Mouse (Mus musculus): ENCODE measurements at regions not wholly inside any gene's neighbourhood (a gene's known extent, or its start where the extent isn't known, plus 50 kb on each side); places are given as distances from the start of the nearest gene placed in this dataset.

DNA sequence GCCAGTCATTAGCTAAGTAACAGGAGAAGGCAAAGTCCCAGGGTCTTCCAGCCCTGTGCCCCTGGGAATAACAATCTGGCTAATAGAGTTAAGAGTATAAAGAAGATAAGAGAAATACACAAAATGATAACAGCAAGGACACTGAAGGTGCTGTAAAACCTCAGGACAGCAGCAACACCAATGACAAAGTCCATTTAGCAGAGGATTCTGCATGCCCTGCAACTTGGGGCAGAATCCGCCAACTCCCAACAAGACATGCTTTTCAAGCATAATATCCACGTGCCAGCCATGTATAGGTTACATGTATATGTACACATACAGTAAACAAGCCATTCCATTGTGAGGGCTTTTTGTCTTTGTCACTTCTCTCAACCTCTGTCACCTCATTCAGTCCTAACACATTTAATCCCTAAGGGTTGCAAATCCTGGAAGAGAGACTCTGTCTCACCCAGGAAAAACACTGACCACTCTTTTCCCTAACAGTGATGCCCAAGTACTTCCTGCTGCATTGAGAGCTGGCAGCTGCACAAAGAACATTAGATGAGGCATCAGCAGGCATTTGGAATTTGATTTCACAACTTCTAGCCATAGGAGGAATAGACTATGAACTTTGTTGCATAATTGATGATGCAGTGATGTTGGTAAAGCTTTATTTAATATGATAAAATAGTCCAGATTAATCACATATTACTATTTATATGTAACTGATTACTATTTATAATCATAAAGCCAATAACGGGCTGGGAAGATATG is 105.8 kb upstream of the Slc4a7 start:
- DNase-seq: no peak

GRCm38 (mm10) chr14:14599586-14599985 is 102.5 kb upstream of the Slc4a7 start:
- no peak for DNase-seq

GRCm38 (mm10) chr14:14599990-14600389 is 102.1 kb upstream of the Slc4a7 start:
- DNase-seq: no peak

DNA sequence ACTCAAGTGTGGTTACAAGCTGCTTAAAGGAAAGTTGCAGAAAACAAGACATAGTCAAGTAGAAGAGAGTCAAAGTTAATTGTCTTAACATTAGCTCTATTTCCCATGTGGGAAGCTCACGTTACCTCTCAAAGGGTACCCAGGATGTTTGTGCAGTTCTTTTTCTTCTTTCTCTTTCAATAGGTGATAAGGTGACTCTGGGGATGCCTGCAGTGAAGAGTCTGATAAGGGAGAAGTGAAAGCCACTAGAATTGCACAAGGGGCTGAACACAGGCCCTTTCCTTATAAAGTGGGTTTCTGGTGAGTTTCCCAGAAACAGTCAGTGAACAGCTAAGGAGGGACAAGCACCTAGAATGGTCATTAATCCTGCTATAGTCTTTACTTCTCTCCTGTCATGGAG is 98.6 kb upstream of the Slc4a7 start:
- no peak for DNase-seq

DNA sequence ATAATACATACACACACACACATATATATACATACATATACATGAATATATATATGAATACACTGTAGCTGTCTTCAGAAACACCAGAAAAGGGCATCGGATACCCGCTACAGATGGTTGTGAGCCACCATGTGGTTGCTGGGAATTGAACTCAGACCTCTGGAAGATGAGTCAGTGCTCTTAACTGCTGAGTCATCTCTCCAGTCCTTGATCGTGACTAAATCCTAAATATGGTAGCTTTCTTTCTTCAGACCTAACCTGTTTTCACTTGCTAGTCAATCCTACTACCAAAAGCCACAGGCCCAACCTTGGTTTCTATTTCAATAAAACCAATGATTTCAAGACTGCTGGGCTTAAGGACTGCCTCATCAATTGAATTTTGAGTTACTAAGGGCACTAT is 95.0 kb upstream of the Slc4a7 start:
- no peak for DNase-seq

GRCm38 (mm10) chr14:14612245-14612644 is 89.8 kb upstream of the Slc4a7 start:
- DNase-seq: no peak

GRCm38 (mm10) chr14:14620316-14620715 is 81.8 kb upstream of the Slc4a7 start:
- DNase-seq: no peak

- DNase-seq: no peak
Measured at GRCm38 (mm10) chr14:14628673-14629072, 73.4 kb upstream of the Slc4a7 start.

GRCm38 (mm10) chr14:14631750-14632149 is 70.3 kb upstream of the Slc4a7 start:
- no peak for DNase-seq

- peak; percentile 38 for DNase-seq
Measured at GRCm38 (mm10) chr14:14632471-14632870, 69.6 kb upstream of the Slc4a7 start.

DNA sequence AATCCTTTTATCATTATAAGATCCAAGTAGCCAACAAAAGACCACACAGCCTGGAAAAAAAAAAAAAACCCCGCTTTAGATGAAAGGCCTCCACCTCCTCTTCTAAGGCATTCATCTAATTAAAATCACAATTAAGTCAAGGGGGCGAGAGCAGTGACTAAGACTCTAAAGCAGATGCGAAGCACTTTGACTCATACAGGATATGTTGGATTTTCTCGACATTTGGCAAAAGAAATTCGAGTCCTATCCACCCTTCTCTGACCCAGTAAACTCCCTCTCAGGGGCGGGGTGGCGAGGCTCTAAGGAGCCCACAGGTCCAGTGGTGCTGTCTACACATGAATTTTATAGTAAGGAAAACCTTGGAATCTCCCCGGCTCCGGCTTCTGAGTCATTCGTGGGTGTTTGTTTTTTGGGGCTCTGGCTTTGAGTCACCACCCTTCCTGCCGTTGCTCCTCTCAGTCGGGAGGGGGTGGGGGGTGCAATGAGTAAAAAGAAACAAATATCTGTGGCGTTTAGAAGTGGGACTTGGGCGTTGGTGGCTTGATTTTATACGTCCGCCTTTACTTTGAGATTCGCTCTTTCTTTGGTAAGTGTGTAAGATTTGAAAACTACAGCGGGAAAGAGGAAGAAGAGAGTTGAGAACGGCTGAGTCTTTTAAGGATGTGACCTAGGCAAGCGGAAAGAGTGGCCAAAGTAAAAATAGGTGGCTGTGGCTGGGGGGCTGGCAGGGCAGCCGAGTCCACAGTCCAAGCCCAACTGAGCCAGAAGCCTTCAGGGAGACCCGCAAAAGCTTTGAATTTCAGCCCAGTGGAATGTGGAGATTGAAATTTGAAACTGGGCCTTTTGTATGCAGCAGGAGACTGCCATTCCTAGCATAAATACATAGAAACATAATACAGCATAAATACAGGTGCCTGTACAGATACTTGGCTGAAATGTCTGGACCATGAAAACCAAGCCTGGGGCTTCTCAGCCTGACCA is 68.8 kb upstream of the Slc4a7 start:
- DNase-seq: peak; percentile 35

GRCm38 (mm10) chr14:14634021-14634420 is 68.1 kb upstream of the Slc4a7 start:
- DNase-seq: no peak

DNA sequence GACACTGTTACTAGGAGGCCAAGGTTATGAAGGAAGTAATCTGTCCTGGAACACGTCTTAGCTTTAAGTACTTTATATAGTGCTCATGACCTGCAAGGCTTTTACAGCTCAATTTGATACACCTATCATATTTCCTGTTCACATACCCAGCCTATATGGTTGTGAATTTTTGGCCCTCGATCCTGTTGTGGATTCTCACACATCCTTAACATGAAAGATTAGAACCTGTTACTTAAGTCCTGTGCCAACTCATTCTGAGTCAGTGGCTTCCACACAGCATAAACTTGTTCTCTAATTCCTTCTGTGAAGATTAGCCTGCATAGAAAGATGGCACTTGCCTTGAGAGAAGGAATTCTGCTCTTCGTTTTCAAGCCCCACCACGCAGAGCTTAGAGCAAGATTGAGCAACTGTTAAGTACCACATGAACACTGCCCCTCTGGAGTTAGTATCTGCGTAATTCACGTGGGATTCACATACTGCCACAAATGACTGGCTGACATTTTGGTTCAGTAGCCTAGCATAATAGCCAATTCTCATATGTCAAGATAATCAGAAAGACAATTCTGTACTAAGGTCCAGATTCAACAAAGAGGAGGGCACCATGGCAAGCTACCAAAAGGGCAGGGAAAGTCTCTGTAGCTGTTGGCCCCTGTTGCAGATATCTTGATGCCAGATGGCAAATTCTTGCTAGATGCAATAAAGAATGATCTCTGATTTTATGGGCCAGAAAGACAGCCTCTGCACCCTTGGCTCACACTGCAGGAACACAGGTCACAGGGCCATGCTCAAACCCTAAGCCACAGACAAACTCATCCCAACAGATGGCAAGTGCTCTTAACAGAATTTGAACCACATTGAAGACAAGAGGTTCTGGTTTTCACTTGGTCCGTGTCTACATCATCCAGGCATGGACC is 62.7 kb upstream of the Slc4a7 start:
- DNase-seq: no peak

GRCm38 (mm10) chr14:14640023-14640441 is 62.0 kb upstream of the Slc4a7 start:
- no peak for DNase-seq

DNA sequence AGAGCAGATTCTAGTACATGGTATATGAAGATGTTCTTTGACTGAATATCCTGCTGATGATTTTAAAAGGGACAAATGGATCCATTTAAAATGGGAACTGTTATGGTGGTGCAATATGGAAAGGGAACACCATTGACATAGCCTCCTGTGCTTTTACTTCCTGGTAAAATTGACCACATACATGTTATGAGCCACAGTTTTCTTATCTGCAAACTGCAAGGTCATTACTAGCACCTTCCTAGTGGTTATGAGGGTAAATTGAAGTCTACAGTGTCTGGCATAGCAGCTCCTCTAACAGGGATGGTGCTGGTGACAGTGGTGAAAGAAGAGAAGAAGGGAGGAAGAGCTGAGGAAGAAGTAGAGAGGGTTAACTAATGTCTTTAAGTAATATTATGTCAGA is 61.5 kb upstream of the Slc4a7 start:
- DNase-seq: no peak

DNA sequence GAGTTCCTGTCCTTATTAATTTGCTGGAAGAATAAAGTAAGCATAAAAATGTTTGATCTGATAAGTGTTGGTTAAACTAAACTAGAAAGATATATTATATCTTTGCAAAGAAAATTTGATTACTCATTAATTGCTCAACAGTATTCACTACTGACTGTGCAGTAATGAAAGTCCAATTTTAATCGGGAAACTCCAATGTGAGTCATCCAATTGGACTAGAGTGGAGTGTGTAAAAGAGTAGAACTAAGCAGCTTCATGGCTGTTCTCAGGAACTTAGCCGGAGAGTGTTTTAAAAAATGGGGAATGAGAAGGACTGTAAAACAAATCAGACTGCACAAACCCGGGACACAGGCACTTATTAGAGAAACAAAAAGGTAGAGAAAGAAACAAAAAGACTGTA is 58.5 kb upstream of the Slc4a7 start:
- DNase-seq: no peak

DNA sequence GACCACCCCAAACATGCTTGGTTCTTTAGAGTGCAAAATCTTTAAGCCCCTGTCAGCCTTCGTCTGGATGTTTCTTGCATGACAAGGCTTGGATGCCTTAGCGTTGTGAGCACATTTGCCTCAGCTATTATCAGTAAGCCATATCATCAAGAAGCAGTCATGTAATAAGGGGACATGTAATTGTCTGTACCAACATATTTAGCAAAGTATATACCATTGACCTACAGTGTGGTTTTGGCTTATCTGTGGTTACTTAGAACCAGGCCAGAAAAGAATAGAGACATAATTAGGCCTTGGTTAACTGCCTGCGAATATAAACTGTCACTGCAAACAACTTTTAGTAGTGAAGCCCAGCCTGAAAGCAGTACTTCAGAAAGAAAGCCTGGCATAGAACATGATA is 57.0 kb upstream of the Slc4a7 start:
- no peak for DNase-seq
